Mouse (Mus musculus) ovary, postnatal 10 days (tissue): ENCODE measurements around the gene Olfr1109.

Experiments used
- DNase-seq: peaks from one replicate; pipeline ENCODE4 v3.0.0; 2022; ENCODE audit warnings: low spot score

Olfr1109 gene

GRCm38 (mm10) chr2:87095908-87096307, at the start of gene Olfr1109:
Gene Olfr1109 (minus strand): TSS chr2:87096008.
- no peak for DNase-seq

DNA sequence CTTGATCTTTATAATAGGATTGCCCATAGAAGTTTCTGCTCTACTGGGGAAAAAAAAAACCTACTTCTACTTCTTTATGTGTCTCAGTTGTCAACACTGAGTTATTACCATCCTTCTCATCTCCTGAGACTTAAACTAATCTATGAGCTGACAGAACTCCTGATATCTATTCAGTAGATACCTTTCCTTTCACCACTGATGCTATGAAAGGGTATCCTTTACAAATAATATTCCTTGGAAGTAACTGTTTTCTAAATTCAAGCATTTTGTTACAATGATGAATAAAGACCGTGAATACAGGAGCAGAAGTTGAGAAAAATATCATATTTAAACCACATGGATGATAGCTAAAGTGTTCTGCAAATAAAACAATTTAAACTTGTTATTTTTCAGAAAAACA, 44.4 kb upstream of the Olfr1109 start, which contains the start of gene Olfr1110:
Gene Olfr1110, minus strand, starts transcription at position 101 of the 400 bp plus-strand sequence.
- DNase-seq: no peak

- DNase-seq: no peak
These were observed 18.7 kb upstream of the Olfr1109 start, which contains the start of gene Olfr259 for GRCm38 (mm10) chr2:87114467-87114866. Gene Olfr259 (minus strand): TSS chr2:87114567.

DNA sequence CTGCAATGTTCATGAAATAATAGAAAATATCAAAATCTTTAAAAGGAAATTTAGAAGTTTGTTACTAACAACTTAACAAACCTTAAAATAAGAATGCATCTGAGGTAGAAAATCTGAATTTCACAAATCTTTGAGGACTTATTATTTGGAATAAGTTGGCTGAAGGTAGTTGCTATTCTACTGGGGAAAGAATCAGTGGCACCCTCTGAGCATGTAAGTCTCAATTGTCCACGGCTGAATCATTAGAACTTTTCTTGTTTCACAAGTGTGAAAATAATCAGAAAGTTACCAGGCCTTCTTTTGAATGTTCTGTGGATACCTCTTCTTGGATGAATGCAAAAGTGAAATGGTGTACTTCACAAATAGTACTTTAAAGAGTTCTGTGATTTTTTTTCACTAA, 20.1 kb downstream of the Olfr1109 start, which contains the start of gene Olfr1107:
Gene Olfr1107, minus strand, starts transcription at position 101 of the 400 bp plus-strand sequence.
- DNase-seq: no peak

DNA sequence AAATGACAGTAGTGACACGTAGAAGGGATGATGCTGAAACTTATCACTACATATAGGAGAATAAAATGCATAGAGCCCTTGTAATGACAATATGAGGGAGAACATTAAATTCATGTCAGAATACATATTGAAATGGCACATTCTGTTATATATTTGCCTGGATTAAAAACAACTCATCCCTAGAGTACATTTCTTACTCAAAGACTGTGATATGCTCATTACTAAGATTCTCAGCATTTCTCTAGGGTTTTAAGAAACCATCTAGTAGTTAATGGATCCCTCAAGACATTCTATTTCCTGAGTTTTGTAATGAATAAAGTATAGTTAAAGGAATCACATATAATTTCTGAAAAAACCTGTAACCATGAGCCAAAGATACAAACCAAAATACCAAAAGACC, 43.6 kb downstream of the Olfr1109 start, which contains the start of gene Olfr1106:
Gene Olfr1106, minus strand, starts transcription at position 101 of the 400 bp plus-strand sequence.
- no peak for DNase-seq
